Mouse (Mus musculus): Measurements from ENCODE around the gene Map1s. TPM values are rescaled to one million over a fixed set of nuclear protein-coding genes. Genes with fewer than 3 reads are reported as not detected.

Map1s gene
- 10 to 100 TPM; 97.0 to 98.1 TPM for total RNA-seq (2021)
- long read RNA-seq, experiment 1, transcript Map1s-201 (7 exons, 3,314 nt), result major isoform, 55 of 77 reads
- long read RNA-seq, experiment 1, partial matches to known transcripts, result 14 of 77 reads
- long read RNA-seq, experiment 1, other reads (novel, unspliced or antisense), result 8 of 77 reads
- long read RNA-seq, experiment 2, full-length matches to known transcripts, result 93 of 125 reads
- long read RNA-seq, experiment 2, partial matches to known transcripts, result 26 of 125 reads
- long read RNA-seq, experiment 2, other reads (novel, unspliced or antisense), result 6 of 125 reads

GRCm38 (mm10) chr8:70905831-70906736, at the start of gene Map1s:
Gene Map1s (plus strand): TSS chr8:70905932.
- peak within 1 kb of the TSS; percentile 85 for H3K4me3 ChIP-seq

GRCm38 (mm10) chr8:70856028-70856427, 49.7 kb upstream of the Map1s start:
- Histone ChIP-seq H3K4me3 (peak overlapping the region; percentile 71), H3K27ac (no peak overlapping the region)
- TF ChIP-seq CTCF (conservative IDR thresholded peaks at IDR 0.05), result no peak
- no peak for DNase-seq (ENCODE audit: low spot score in 2 of 2)

More at GRCm38 (mm10) chr8:70905831-70906736, at the start of gene Map1s:
- peak; percentile 83 to 85 for DNase-seq (ENCODE audit: low spot score in 2 of 2)
- TF ChIP-seq CTCF (conservative IDR thresholded peaks at IDR 0.05), result 0 out of 2 replicates have a peak, but pooled peaks have one; percentile 19
- H3K27ac ChIP-seq, result peak within 1 kb of the TSS; percentile 95

- Histone ChIP-seq H3K4me3 (peak overlapping the region; percentile 71), H3K27ac (peak overlapping the region; percentile 82)
- no peak for TF ChIP-seq CTCF (conservative IDR thresholded peaks at IDR 0.05)
- peak; percentile 80 to 87 for DNase-seq (ENCODE audit: low spot score in 2 of 2)
These were observed 49.1 kb upstream of the Map1s start for GRCm38 (mm10) chr8:70856541-70857197.

GRCm38 (mm10) chr8:70857516-70857915, 48.2 kb upstream of the Map1s start:
- no peak for DNase-seq (ENCODE audit: low spot score in 2 of 2)
- H3K4me3 ChIP-seq, result no peak overlapping the region
- H3K27ac ChIP-seq, result 0 out of 2 replicates have a peak overlapping the region, but pooled peaks have one; percentile 82
- TF ChIP-seq CTCF (conservative IDR thresholded peaks at IDR 0.05), result no peak

- peak within 1 kb of the TSS; percentile 34 for H3K4me3 ChIP-seq
- no peak within 1 kb of the TSS for H3K27ac ChIP-seq
- DNase-seq (ENCODE audit: low spot score in 2 of 2), result no peak
- peak; percentile 44 for TF ChIP-seq CTCF (conservative IDR thresholded peaks at IDR 0.05)
These were observed 42.7 kb upstream of the Map1s start, which contains the start of gene Kcnn1 for GRCm38 (mm10) chr8:70862824-70863641. Gene Kcnn1 (minus strand): TSS chr8:70863258.

- H3K27ac ChIP-seq, result no peak overlapping the region
These were observed 41.6 kb upstream of the Map1s start for GRCm38 (mm10) chr8:70863956-70864711.

GRCm38 (mm10) chr8:70864712-70865221, 41.0 kb upstream of the Map1s start:
- Histone ChIP-seq H3K27ac (peak overlapping the region; percentile 97), H3K4me3 (peak overlapping the region; percentile 77)
- no peak for DNase-seq (ENCODE audit: low spot score in 2 of 2)
- TF ChIP-seq CTCF (conservative IDR thresholded peaks at IDR 0.05), result no peak

More at GRCm38 (mm10) chr8:70863956-70864711, 41.6 kb upstream of the Map1s start:
- no peak for DNase-seq (ENCODE audit: low spot score in 2 of 2)
- TF ChIP-seq CTCF (conservative IDR thresholded peaks at IDR 0.05), result no peak
- peak overlapping the region; percentile 34 for H3K4me3 ChIP-seq

GRCm38 (mm10) chr8:70865350-70866000, 40.3 kb upstream of the Map1s start:
- H3K27ac ChIP-seq, result peak overlapping the region; percentile 97
- peak; percentile 15; the same call in 1 of the 2 replicates for TF ChIP-seq CTCF (conservative IDR thresholded peaks at IDR 0.05)
- peak; percentile 99 for DNase-seq (ENCODE audit: low spot score in 2 of 2)
- peak overlapping the region; percentile 77 for H3K4me3 ChIP-seq

GRCm38 (mm10) chr8:70866001-70866520, 39.7 kb upstream of the Map1s start:
- no peak for DNase-seq (ENCODE audit: low spot score in 2 of 2)
- no peak for TF ChIP-seq CTCF (conservative IDR thresholded peaks at IDR 0.05)
- Histone ChIP-seq H3K27ac (peak overlapping the region; percentile 43; the same call in 1 of the 2 replicates), H3K4me3 (peak overlapping the region; percentile 77)

- no peak overlapping the region for H3K4me3 ChIP-seq
- DNase-seq (ENCODE audit: low spot score in 2 of 2), result no peak
- no peak for TF ChIP-seq CTCF (conservative IDR thresholded peaks at IDR 0.05)
- no peak overlapping the region for H3K27ac ChIP-seq
These were observed 39.2 kb upstream of the Map1s start for GRCm38 (mm10) chr8:70866566-70866965.
